Mouse (Mus musculus) liver, embryonic 14.5 days (tissue): ENCODE results near the gene Zfp148.

ENCODE experiments used
- CTCF ChIP-seq: IDR thresholded peaks from 2 replicates; pipeline ENCODE4 v1.5.1; 2016; ENCODE audit warnings: antibody characterized with exemption, low read depth, control low read depth
- EP300 ChIP-seq: IDR thresholded peaks from 2 replicates; pipeline ENCODE4 v1.6.1; 2016; ENCODE audit warnings: antibody characterized with exemption, low read depth

DNA sequence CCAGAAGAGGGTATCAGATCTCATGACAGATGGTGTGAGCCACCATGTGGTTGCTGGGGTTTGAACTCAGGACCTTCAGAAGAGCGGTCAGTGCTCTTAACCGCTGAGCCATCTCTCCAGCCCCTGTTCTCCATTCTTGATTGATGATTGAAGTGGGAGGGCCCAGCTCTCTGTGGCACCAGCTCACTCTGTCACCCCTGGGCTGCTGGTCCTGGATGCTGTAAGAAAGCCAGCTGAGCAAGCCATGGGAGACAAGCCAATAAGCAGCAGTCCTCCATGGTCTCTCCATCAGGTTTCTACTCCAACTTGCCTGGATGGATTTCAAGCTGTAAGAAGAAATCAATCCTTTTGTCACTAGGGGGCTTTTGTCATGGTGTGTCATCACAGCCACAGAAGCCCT lies 7.3 kb upstream of the Zfp148 start:
- TF ChIP-seq CTCF: no peak
- TF ChIP-seq EP300: no peak
